Mouse (Mus musculus) kidney, adult 10 weeks (tissue): ENCODE results near the gene 1700102P08Rik. TPM values are rescaled to one million over a fixed set of nuclear protein-coding genes. Genes with fewer than 3 reads are reported as not detected.

Source experiments
- polyA plus RNA-seq: library from polyadenylated mRNA; stranded (reverse); fragments of 350-450 nt; fragmentation: Illumina TruSeq; extraction: RNeasy Lipid Tissue Mini Kit (QIAGEN cat#74804); gene quantifications from one replicate; pipeline ENCODE4 v1.2.3, GENCODE M21; 2014; ENCODE audit warnings: low read depth, low replicate concordance

Gene 1700102P08Rik
- 0.73 TPM for polyA plus RNA-seq

GRCm38 (mm10) chr9:108392676-108393075, at the start of gene 1700102P08Rik:
TSS of gene 1700102P08Rik (plus strand) at chr9:108392805.

GRCm38 (mm10) chr9:108347540-108348289, 44.9 kb upstream of the 1700102P08Rik start, which contains the start of gene Usp4:
TSS of gene Usp4 (plus strand) at chr9:108347853.

GRCm38 (mm10) chr9:108428384-108428783, 35.8 kb downstream of the 1700102P08Rik start, which contains the start of gene Ccdc36:
TSS of gene Ccdc36 (minus strand) at chr9:108428484.

GRCm38 (mm10) chr9:108436182-108436581, 43.6 kb downstream of the 1700102P08Rik start, which contains the start of gene BC048562:
TSS of gene BC048562 (plus strand) at chr9:108436482.

Other genes with a start within 250 kb of the 1700102P08Rik start
- not detected for gene Bsn, start 202.4 kb upstream of the 1700102P08Rik start, polyA plus RNA-seq
- gene Dag1, start 128.8 kb upstream of the 1700102P08Rik start, polyA plus RNA-seq: 31.0 TPM
- gene Nicn1, start 102.4 kb upstream of the 1700102P08Rik start, polyA plus RNA-seq: 42.1 TPM
- 37.5 TPM for gene Amt, start 96.0 kb upstream of the 1700102P08Rik start, polyA plus RNA-seq
- gene Rhoa, start 86.7 kb upstream of the 1700102P08Rik start, polyA plus RNA-seq: 456 TPM
- gene Tcta, start 86.6 kb upstream of the 1700102P08Rik start, polyA plus RNA-seq: 19.1 TPM
- 93.3 TPM for gene Gpx1, start 53.9 kb upstream of the 1700102P08Rik start, polyA plus RNA-seq
- 54.0 TPM for gene Usp4, start 45.0 kb upstream of the 1700102P08Rik start, polyA plus RNA-seq
- gene Ccdc36, start 35.7 kb downstream of the 1700102P08Rik start, polyA plus RNA-seq: not detected
- not detected for gene BC048562, start 43.7 kb downstream of the 1700102P08Rik start, polyA plus RNA-seq
- 4.1 TPM for gene Ccdc71, start 67.7 kb downstream of the 1700102P08Rik start, polyA plus RNA-seq
- gene Klhdc8b, start 68.8 kb downstream of the 1700102P08Rik start, polyA plus RNA-seq: 0.53 TPM
- 5.1 TPM for gene Lamb2, start 86.9 kb downstream of the 1700102P08Rik start, polyA plus RNA-seq
- 5.9 TPM for gene Usp19, start 97.8 kb downstream of the 1700102P08Rik start, polyA plus RNA-seq
- gene Qars, start 114.9 kb downstream of the 1700102P08Rik start, polyA plus RNA-seq: 82.1 TPM
- 35.9 TPM for gene Qrich1, start 124.0 kb downstream of the 1700102P08Rik start, polyA plus RNA-seq
- 15.8 TPM for gene Impdh2, start 167.5 kb downstream of the 1700102P08Rik start, polyA plus RNA-seq
- gene Ndufaf3, start 174.6 kb downstream of the 1700102P08Rik start, polyA plus RNA-seq: 4.7 TPM
- gene Dalrd3, start 177.1 kb downstream of the 1700102P08Rik start, polyA plus RNA-seq: 3.6 TPM
- gene Wdr6, start 185.9 kb downstream of the 1700102P08Rik start, polyA plus RNA-seq: 1.7 TPM
- not detected for gene P4htm, start 204.9 kb downstream of the 1700102P08Rik start, polyA plus RNA-seq